Mouse (Mus musculus): ENCODE results near the gene Rap1gap2. TPM values are rescaled to one million over a fixed set of nuclear protein-coding genes. Genes with fewer than 3 reads are reported as not detected.

Rap1gap2 gene
- polyA plus RNA-seq, 1 experiment from 2014 or later: 1.1 TPM

GRCm38 (mm10) chr11:74376847-74377246 lies 233.9 kb downstream of the Rap1gap2 start:
- WGBS: 62% methylated on average over 3 of the region's 3 CpGs
- Histone ChIP-seq H3K9ac (replicated peaks; ENCODE audit: low read length) (no peak overlapping the region), H3K36me3 (replicated peaks; ENCODE audit: control insufficient read depth, insufficient read depth, low read depth, low read length) (no peaks in the 10 kb centered on the region), H3K9me3 (replicated peaks; ENCODE audit: control insufficient read depth, low read length) (no peaks in the 10 kb centered on the region), H3K4me2 (ENCODE audit: low read depth, low read length) (no peak overlapping the region), H3K4me3 (ENCODE audit: low read depth, low read length) (no peak overlapping the region), H3K27me3 (ENCODE audit: control insufficient read depth, insufficient read depth, low read length) (no peaks in the 10 kb centered on the region), H3K27ac (replicated peaks; ENCODE audit: low read depth, low read length) (no peak overlapping the region), H3K4me1 (ENCODE audit: control insufficient read depth, insufficient read depth, low read length) (no peaks in the 10 kb centered on the region)
- peak; percentile 74 for DNase-seq (ENCODE audit: low spot score)
- ATAC-seq (replicated peaks; ENCODE audit: insufficient number of reproducible peaks, low FRiP score, low TSS enrichment, low read depth): peak; percentile 53; the same call in 1 of the 2 replicates

- no peaks in the 10 kb centered on the region for H3K4me1 ChIP-seq (ENCODE audit: control insufficient read depth, insufficient read depth, low read length)
- H3K4me2 ChIP-seq (ENCODE audit: low read depth, low read length): no peak overlapping the region
- no peak overlapping the region for H3K4me3 ChIP-seq (ENCODE audit: low read depth, low read length)
- peak; percentile 90 for DNase-seq (ENCODE audit: low spot score)
- no peaks in the 10 kb centered on the region for H3K36me3 ChIP-seq (replicated peaks; ENCODE audit: control insufficient read depth, insufficient read depth, low read depth, low read length)
- no peak overlapping the region for H3K27ac ChIP-seq (replicated peaks; ENCODE audit: low read depth, low read length)
- H3K27me3 ChIP-seq (ENCODE audit: control insufficient read depth, insufficient read depth, low read length): no peaks in the 10 kb centered on the region
- no peak overlapping the region for H3K9ac ChIP-seq (replicated peaks; ENCODE audit: low read length)
- WGBS: 11% methylated on average over 22 of the region's 22 CpGs
- no peak for ATAC-seq (replicated peaks; ENCODE audit: insufficient number of reproducible peaks, low FRiP score, low TSS enrichment, low read depth)
- no peaks in the 10 kb centered on the region for H3K9me3 ChIP-seq (replicated peaks; ENCODE audit: control insufficient read depth, low read length)
Measured at GRCm38 (mm10) chr11:74371393-74372100, 239.2 kb downstream of the Rap1gap2 start.

GRCm38 (mm10) chr11:74361769-74362168 lies 248.9 kb downstream of the Rap1gap2 start, which contains the start of gene Olfr412:
TSS of gene Olfr412 (plus strand) at chr11:74362069.
- no peak for DNase-seq (ENCODE audit: low spot score)
- Histone ChIP-seq H3K4me3 (ENCODE audit: low read depth, low read length) (no peak within 1 kb of the TSS), H3K9ac (replicated peaks; ENCODE audit: low read length) (no peak within 1 kb of the TSS), H3K27me3 (ENCODE audit: control insufficient read depth, insufficient read depth, low read length) (no peaks in the 10 kb centered on the region), H3K36me3 (replicated peaks; ENCODE audit: control insufficient read depth, insufficient read depth, low read depth, low read length) (no peaks in the 10 kb centered on the region), H3K27ac (replicated peaks; ENCODE audit: low read depth, low read length) (no peak within 1 kb of the TSS), H3K4me2 (ENCODE audit: low read depth, low read length) (no peak within 1 kb of the TSS), H3K4me1 (ENCODE audit: control insufficient read depth, insufficient read depth, low read length) (no peaks in the 10 kb centered on the region), H3K9me3 (replicated peaks; ENCODE audit: control insufficient read depth, low read length) (no peaks in the 10 kb centered on the region)
- 77% methylated on average over 1 of the region's 1 CpGs for WGBS
- no peak for ATAC-seq (replicated peaks; ENCODE audit: insufficient number of reproducible peaks, low FRiP score, low TSS enrichment, low read depth)

- Histone ChIP-seq H3K9ac (replicated peaks; ENCODE audit: low read length) (no peak within 1 kb of the TSS), H3K4me2 (ENCODE audit: low read depth, low read length) (no peak within 1 kb of the TSS), H3K4me3 (ENCODE audit: low read depth, low read length) (no peak within 1 kb of the TSS), H3K27ac (replicated peaks; ENCODE audit: low read depth, low read length) (no peak within 1 kb of the TSS), H3K9me3 (replicated peaks; ENCODE audit: control insufficient read depth, low read length) (no peaks in the 10 kb centered on the region), H3K4me1 (ENCODE audit: control insufficient read depth, insufficient read depth, low read length) (no peaks in the 10 kb centered on the region), H3K27me3 (ENCODE audit: control insufficient read depth, insufficient read depth, low read length) (no peaks in the 10 kb centered on the region), H3K36me3 (replicated peaks; ENCODE audit: control insufficient read depth, insufficient read depth, low read depth, low read length) (no peaks in the 10 kb centered on the region)
- 79% methylated on average over 3 of the region's 3 CpGs for WGBS
- ATAC-seq (replicated peaks; ENCODE audit: insufficient number of reproducible peaks, low FRiP score, low TSS enrichment, low read depth) (no peak), DNase-seq (ENCODE audit: low spot score) (no peak)
Measured at GRCm38 (mm10) chr11:74352550-74352949, 258.2 kb downstream of the Rap1gap2 start, which contains the start of gene Olfr411. TSS of gene Olfr411 (minus strand) at chr11:74352650.

GRCm38 (mm10) chr11:74337931-74338330 lies 272.8 kb downstream of the Rap1gap2 start, which contains the start of gene Olfr410:
TSS of gene Olfr410 (minus strand) at chr11:74338031.
- H3K4me1 ChIP-seq (ENCODE audit: control insufficient read depth, insufficient read depth, low read length): no peaks in the 10 kb centered on the region
- H3K9me3 ChIP-seq (replicated peaks; ENCODE audit: control insufficient read depth, low read length): no peaks in the 10 kb centered on the region
- no peak within 1 kb of the TSS for H3K27ac ChIP-seq (replicated peaks; ENCODE audit: low read depth, low read length)
- 85% methylated on average over 6 of the region's 6 CpGs for WGBS
- no peak for ATAC-seq (replicated peaks; ENCODE audit: insufficient number of reproducible peaks, low FRiP score, low TSS enrichment, low read depth)
- H3K27me3 ChIP-seq (ENCODE audit: control insufficient read depth, insufficient read depth, low read length): no peaks in the 10 kb centered on the region
- DNase-seq (ENCODE audit: low spot score): no peak
- H3K36me3 ChIP-seq (replicated peaks; ENCODE audit: control insufficient read depth, insufficient read depth, low read depth, low read length): no peaks in the 10 kb centered on the region
- H3K9ac ChIP-seq (replicated peaks; ENCODE audit: low read length): no peak within 1 kb of the TSS
- H3K4me3 ChIP-seq (ENCODE audit: low read depth, low read length): no peak within 1 kb of the TSS
- H3K4me2 ChIP-seq (ENCODE audit: low read depth, low read length): no peak within 1 kb of the TSS

Other genes with a start within 250 kb of the Rap1gap2 start
- gene Olfr412, start 248.8 kb downstream of the Rap1gap2 start, polyA plus RNA-seq (2014; fragmentation: Nextera tagmentation; extraction: Ambion mirVana): not detected in 2 replicates
- gene Ccdc92b, start 8.7 kb upstream of the Rap1gap2 start, polyA plus RNA-seq (2014; fragmentation: Nextera tagmentation; extraction: Ambion mirVana): 0.71 and 0.74 TPM in 2 replicates
- gene Cluh, start 38.6 kb upstream of the Rap1gap2 start, polyA plus RNA-seq (2014; fragmentation: Nextera tagmentation; extraction: Ambion mirVana): 10.8 and 11.2 TPM in 2 replicates
- gene Pafah1b1, start 113.8 kb upstream of the Rap1gap2 start, polyA plus RNA-seq (2014; fragmentation: Nextera tagmentation; extraction: Ambion mirVana): 96.8 and 102 TPM in 2 replicates
- gene Mettl16, start 159.9 kb upstream of the Rap1gap2 start, polyA plus RNA-seq (2014; fragmentation: Nextera tagmentation; extraction: Ambion mirVana): 51.2 and 52.2 TPM in 2 replicates
- 3.0 and 3.6 TPM in 2 replicates for gene Mnt, start 220.0 kb upstream of the Rap1gap2 start, polyA plus RNA-seq (2014; fragmentation: Nextera tagmentation; extraction: Ambion mirVana)